Mouse (Mus musculus): ENCODE data around the gene Iqcn. TPM values are rescaled to one million over a fixed set of nuclear protein-coding genes. Genes with fewer than 3 reads are reported as not detected.

Gene Iqcn
- polyA plus RNA-seq, 1 experiment from 2014 or later = 0.04 TPM

Other genes starting within 250 kb of the Iqcn start
- 8.0 and 8.4 TPM in 2 replicates for gene Klhl26, start 226.5 kb upstream of the Iqcn start, polyA plus RNA-seq (2015; fragmentation: Nextera tagmentation; extraction: Ambion mirVana)
- gene Tmem59l, start 216.1 kb upstream of the Iqcn start, polyA plus RNA-seq (2015; fragmentation: Nextera tagmentation; extraction: Ambion mirVana) = 0.09 and 0.10 TPM in 2 replicates
- 0.10 and 0.27 TPM in 2 replicates for gene Crlf1, start 210.3 kb upstream of the Iqcn start, polyA plus RNA-seq (2015; fragmentation: Nextera tagmentation; extraction: Ambion mirVana)
- 170 and 181 TPM in 2 replicates for gene Rex1bd, start 196.7 kb upstream of the Iqcn start, polyA plus RNA-seq (2015; fragmentation: Nextera tagmentation; extraction: Ambion mirVana)
- 1,327 and 1,441 TPM in 2 replicates for gene Uba52, start 192.7 kb upstream of the Iqcn start, polyA plus RNA-seq (2015; fragmentation: Nextera tagmentation; extraction: Ambion mirVana)
- 309 and 319 TPM in 2 replicates for gene Fkbp8, start 175.7 kb upstream of the Iqcn start, polyA plus RNA-seq (2015; fragmentation: Nextera tagmentation; extraction: Ambion mirVana)
- 66.8 and 68.6 TPM in 2 replicates for gene Kxd1, start 175.5 kb upstream of the Iqcn start, polyA plus RNA-seq (2015; fragmentation: Nextera tagmentation; extraction: Ambion mirVana)
- 13.5 and 14.2 TPM in 2 replicates for gene Ell, start 164.0 kb upstream of the Iqcn start, polyA plus RNA-seq (2015; fragmentation: Nextera tagmentation; extraction: Ambion mirVana)
- 78.9 and 88.4 TPM in 2 replicates for gene Isyna1, start 109.1 kb upstream of the Iqcn start, polyA plus RNA-seq (2015; fragmentation: Nextera tagmentation; extraction: Ambion mirVana)
- 135 and 142 TPM in 2 replicates for gene Ssbp4, start 94.6 kb upstream of the Iqcn start, polyA plus RNA-seq (2015; fragmentation: Nextera tagmentation; extraction: Ambion mirVana)
- gene Lrrc25, start 87.3 kb upstream of the Iqcn start, polyA plus RNA-seq (2015; fragmentation: Nextera tagmentation; extraction: Ambion mirVana) = 4.7 and 5.8 TPM in 2 replicates
- 1.2 and 1.4 TPM in 2 replicates for gene Gdf15, start 71.0 kb upstream of the Iqcn start, polyA plus RNA-seq (2015; fragmentation: Nextera tagmentation; extraction: Ambion mirVana)
- gene Pgpep1, start 43.1 kb upstream of the Iqcn start, polyA plus RNA-seq (2015; fragmentation: Nextera tagmentation; extraction: Ambion mirVana) = 33.2 and 43.0 TPM in 2 replicates
- gene Lsm4, start 30.2 kb upstream of the Iqcn start, polyA plus RNA-seq (2015; fragmentation: Nextera tagmentation; extraction: Ambion mirVana) = 333 and 377 TPM in 2 replicates
- 85.7 and 111 TPM in 2 replicates for gene Jund, start 4.5 kb upstream of the Iqcn start, polyA plus RNA-seq (2015; fragmentation: Nextera tagmentation; extraction: Ambion mirVana)
- 0.29 and 0.32 TPM in 2 replicates for gene Gm3336, start 15.1 kb downstream of the Iqcn start, polyA plus RNA-seq (2015; fragmentation: Nextera tagmentation; extraction: Ambion mirVana)
- gene Pde4c, start 20.3 kb downstream of the Iqcn start, polyA plus RNA-seq (2015; fragmentation: Nextera tagmentation; extraction: Ambion mirVana) = 0.28 and 0.35 TPM in 2 replicates
- gene Rab3a, start 51.2 kb downstream of the Iqcn start, polyA plus RNA-seq (2015; fragmentation: Nextera tagmentation; extraction: Ambion mirVana) = 7.0 and 8.0 TPM in 2 replicates
- gene Mpv17l2, start 57.5 kb downstream of the Iqcn start, polyA plus RNA-seq (2015; fragmentation: Nextera tagmentation; extraction: Ambion mirVana) = 54.3 and 54.4 TPM in 2 replicates
- 35.1 and 38.6 TPM in 2 replicates for gene Pik3r2, start 73.3 kb downstream of the Iqcn start, polyA plus RNA-seq (2015; fragmentation: Nextera tagmentation; extraction: Ambion mirVana)
- gene Mast3, start 101.6 kb downstream of the Iqcn start, polyA plus RNA-seq (2015; fragmentation: Nextera tagmentation; extraction: Ambion mirVana) = 37.2 and 37.3 TPM in 2 replicates
- 16.2 TPM in 2 replicates for gene Il12rb1, start 105.0 kb downstream of the Iqcn start, polyA plus RNA-seq (2015; fragmentation: Nextera tagmentation; extraction: Ambion mirVana)
- 11.0 and 11.4 TPM in 2 replicates for gene Arrdc2, start 136.3 kb downstream of the Iqcn start, polyA plus RNA-seq (2015; fragmentation: Nextera tagmentation; extraction: Ambion mirVana)
- gene Kcnn1, start 159.8 kb downstream of the Iqcn start, polyA plus RNA-seq (2015; fragmentation: Nextera tagmentation; extraction: Ambion mirVana) = 0.36 and 0.85 TPM in 2 replicates
- 93.8 and 98.6 TPM in 2 replicates for gene Ccdc124, start 170.5 kb downstream of the Iqcn start, polyA plus RNA-seq (2015; fragmentation: Nextera tagmentation; extraction: Ambion mirVana)
- gene Slc5a5, start 189.3 kb downstream of the Iqcn start, polyA plus RNA-seq (2015; fragmentation: Nextera tagmentation; extraction: Ambion mirVana) = 0.49 and 1.6 TPM in 2 replicates
- gene Rpl18a, start 194.0 kb downstream of the Iqcn start, polyA plus RNA-seq (2015; fragmentation: Nextera tagmentation; extraction: Ambion mirVana) = 6,882 and 7,160 TPM in 2 replicates
- 45.0 and 45.3 TPM in 2 replicates for gene Map1s, start 202.5 kb downstream of the Iqcn start, polyA plus RNA-seq (2015; fragmentation: Nextera tagmentation; extraction: Ambion mirVana)

All from thymus, postnatal 0 days (tissue).